8 mouse cellular contexts compared by ENCODE assay signal in genomic region chr2:72981075-72981420, GRCm38 (mm10). TPM values are rescaled to one million over a fixed set of nuclear protein-coding genes. Genes with fewer than 3 reads are reported as not detected.
DNase-seq lines count a peak whose midpoint lies in the region; ATAC-seq and TF ChIP-seq lines count a peak whose summit lies in the region.

No protein-coding gene starts in this region.

- TF ChIP-seq CTCF in left cerebral cortex, adult 2 months (IDR thresholded peaks at IDR 0.05) = no peak

- no peak for DNase-seq in left cerebral cortex, adult 2 months (ENCODE audit: extremely low spot score in 1 of 2, low spot score in 2 of 2)
- DNase-seq in left cerebral cortex, postnatal 10 days (ENCODE audit: extremely low spot score in 1 of 2, low spot score in 2 of 2) = no peak
- no peak for DNase-seq in adrenal gland, adult 8-10 months
- DNase-seq in urinary bladder, postnatal 36 days (ENCODE audit: low spot score in 2 of 2) = no peak
- DNase-seq in frontal cortex, postnatal 36 days (ENCODE audit: low spot score in 2 of 2) = no peak

- H3K4me3 ChIP-seq in left cerebral cortex, adult 2 months = peak overlapping the region; percentile 97
- H3K4me3 ChIP-seq in embryonic facial prominence, embryonic 13.5 days = peak overlapping the region; percentile 97
- H3K4me3 ChIP-seq in intestine, embryonic 16.5 days (ENCODE audit: low read length) = peak overlapping the region; percentile 100
- H3K4me3 ChIP-seq in neural tube, embryonic 13.5 days = peak overlapping the region; percentile 100

- peak overlapping the region; percentile 71 for H3K4me2 ChIP-seq in embryonic facial prominence, embryonic 13.5 days
- H3K4me2 ChIP-seq in intestine, embryonic 16.5 days (ENCODE audit: low read depth, low read length) = peak overlapping the region; percentile 81
- H3K4me2 ChIP-seq in neural tube, embryonic 13.5 days = peak overlapping the region; percentile 64

- peak overlapping the region; percentile 100 for H3K27ac ChIP-seq in left cerebral cortex, adult 2 months
- peak overlapping the region; percentile 100 for H3K27ac ChIP-seq in embryonic facial prominence, embryonic 13.5 days
- H3K27ac ChIP-seq in intestine, embryonic 16.5 days (ENCODE audit: low read length) = peak overlapping the region; percentile 100
- H3K27ac ChIP-seq in neural tube, embryonic 13.5 days (replicated peaks) = peak overlapping the region; percentile 100

- H3K36me3 ChIP-seq in embryonic facial prominence, embryonic 13.5 days = no peaks in the 10 kb centered on the region
- no peaks in the 10 kb centered on the region for H3K36me3 ChIP-seq in intestine, embryonic 16.5 days (ENCODE audit: control insufficient read depth, insufficient read depth, low read length)
- 0 out of 2 replicates have a peak, but pooled peaks cover 1% of the 10 kb centered on the region for H3K36me3 ChIP-seq in neural tube, embryonic 13.5 days

- no peak for ATAC-seq in embryonic facial prominence, embryonic 13.5 days (ENCODE audit: insufficient number of reproducible peaks, insufficient read depth, low FRiP score, low TSS enrichment, low read depth)
- no peak for ATAC-seq in intestine, embryonic 16.5 days
- ATAC-seq in neural tube, embryonic 13.5 days (ENCODE audit: low read depth) = no peak

- peaks cover 6% of the 10 kb centered on the region for H3K4me1 ChIP-seq in embryonic facial prominence, embryonic 13.5 days
- H3K4me1 ChIP-seq in intestine, embryonic 16.5 days (ENCODE audit: control insufficient read depth, insufficient read depth, low read length) = peaks cover 14% of the 10 kb centered on the region
- H3K4me1 ChIP-seq in neural tube, embryonic 13.5 days (replicated peaks) = peaks cover 31% of the 10 kb centered on the region

- no peaks in the 10 kb centered on the region for H3K27me3 ChIP-seq in embryonic facial prominence, embryonic 13.5 days
- no peaks in the 10 kb centered on the region for H3K27me3 ChIP-seq in intestine, embryonic 16.5 days (replicated peaks; ENCODE audit: control insufficient read depth, insufficient read depth, low read length)
- no peaks in the 10 kb centered on the region for H3K27me3 ChIP-seq in neural tube, embryonic 13.5 days

- intact Hi-C loops in left cerebral cortex, adult 2 months (cut with DNase I) = loop anchor here (2.0 to 5.0 kb wide), 3 partner anchors 80 to 464 kb away; no protein-coding TSS in a partner anchor
- intact Hi-C loops in left cerebral cortex, postnatal 10 days (cut with DNase I) = loop anchor here (10.0 kb wide), 1 partner anchor 74 kb away; no protein-coding TSS in a partner anchor

- WGBS in embryonic facial prominence, embryonic 13.5 days = 7% methylated on average over 3 of the region's 3 CpGs
- 9% methylated on average over 3 of the region's 3 CpGs for WGBS in intestine, embryonic 16.5 days
- 14% methylated on average over 3 of the region's 3 CpGs for WGBS in neural tube, embryonic 13.5 days

- H3K9ac ChIP-seq in embryonic facial prominence, embryonic 13.5 days = peak overlapping the region; percentile 100
- H3K9ac ChIP-seq in intestine, embryonic 16.5 days (ENCODE audit: low read depth, low read length) = peak overlapping the region; percentile 100
- peak overlapping the region; percentile 100 for H3K9ac ChIP-seq in neural tube, embryonic 13.5 days

- no peaks in the 10 kb centered on the region for H3K9me3 ChIP-seq in embryonic facial prominence, embryonic 13.5 days
- no peaks in the 10 kb centered on the region for H3K9me3 ChIP-seq in intestine, embryonic 16.5 days (ENCODE audit: control insufficient read depth, low read length)
- H3K9me3 ChIP-seq in neural tube, embryonic 13.5 days = no peaks in the 10 kb centered on the region

RNA-seq across cellular contexts. Expression of gene Sp3, which starts 0.8 kb away (rescaled TPM):
- 10 to 100 TPM; 51.4 to 56.6 TPM for total RNA-seq in left cerebral cortex, adult 2 months (2021)
- 10 to 100 TPM; 44.9 to 56.5 TPM for total RNA-seq in left cerebral cortex, postnatal 10 days (2021)
- 67.4 and 69.0 TPM in 2 replicates for polyA plus RNA-seq in embryonic facial prominence, embryonic 13.5 days (2015; fragmentation: Nextera tagmentation; extraction: Ambion mirVana)
- 33.3 and 35.0 TPM in 2 replicates for polyA plus RNA-seq in intestine, embryonic 16.5 days (2015; fragmentation: Nextera tagmentation; extraction: Ambion mirVana)
- 39.7 and 45.1 TPM in 2 replicates for polyA plus RNA-seq in neural tube, embryonic 13.5 days (2015; fragmentation: Nextera tagmentation; extraction: Ambion mirVana)
- total RNA-seq in adrenal gland, adult 8-10 months (2022) = 10 to 100 TPM; 50.9 to 64.7 (median 60.2) TPM

RNA-seq across cellular contexts. Expression of gene Gm11084, which starts 5.5 kb away (rescaled TPM):
- total RNA-seq in left cerebral cortex, adult 2 months (2021) = not detected
- not detected for total RNA-seq in left cerebral cortex, postnatal 10 days (2021)
- polyA plus RNA-seq in embryonic facial prominence, embryonic 13.5 days (2015; fragmentation: Nextera tagmentation; extraction: Ambion mirVana) = not detected in 2 replicates
- polyA plus RNA-seq in intestine, embryonic 16.5 days (2015; fragmentation: Nextera tagmentation; extraction: Ambion mirVana) = not detected in 2 replicates
- not detected in 2 replicates for polyA plus RNA-seq in neural tube, embryonic 13.5 days (2015; fragmentation: Nextera tagmentation; extraction: Ambion mirVana)
- not detected for total RNA-seq in adrenal gland, adult 8-10 months (2022)
